Mouse (Mus musculus): ENCODE measurements around the gene Orc2.

DNA sequence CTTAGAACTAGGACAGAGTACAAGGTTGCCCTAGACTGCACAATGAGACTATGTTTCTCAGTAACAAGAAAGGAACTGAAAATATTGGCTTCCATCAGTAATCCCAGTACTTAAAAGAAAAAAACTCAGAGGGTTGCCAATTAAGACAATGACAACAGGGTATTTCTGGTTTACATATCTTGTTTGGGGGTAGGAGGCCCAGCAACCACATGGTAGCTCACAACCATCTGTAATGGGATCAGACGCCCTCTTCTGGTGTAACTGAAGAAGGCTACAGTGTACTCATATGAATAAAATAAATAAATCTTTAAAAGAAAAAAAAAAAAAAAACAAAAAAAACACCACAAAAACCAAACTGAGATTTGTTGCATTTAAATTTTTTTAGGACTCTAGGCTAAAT lies 89.5 kb downstream of the Orc2 start:
- peak; percentile 38; the same call in 1 of the 2 replicates for TF ChIP-seq CTCF (IDR thresholded peaks at IDR 0.05; ENCODE audit: low read depth)
- TF ChIP-seq EP300 (IDR thresholded peaks at IDR 0.05; ENCODE audit: low read depth) = no peak

Measured in liver, embryonic 14.5 days (tissue).